Mouse (Mus musculus) liver, adult 2 months (tissue): Measurements from ENCODE around the gene Cacnb4.

Source experiments
- CTCF ChIP-seq: fragments of 200-500 bp; IDR thresholded peaks from 2 replicates; pipeline ENCODE4 v1.5.1; 2011; ENCODE audit warnings: low read depth, low read length, control low read depth
- POLR2A ChIP-seq: fragments of 200-500 bp; IDR thresholded peaks from 2 replicates; pipeline ENCODE4 v1.6.1; 2011; ENCODE audit warnings: low read length, control low read depth; ENCODE audit not compliant: insufficient read depth; ENCODE audit errors: extremely low read depth

GRCm38 (mm10) chr2:52405238-52405637 lies 271.4 kb downstream of the Cacnb4 start:
- TF ChIP-seq CTCF: no peak
- TF ChIP-seq POLR2A: no peak
